Mouse (Mus musculus) mouse embryonic stem cell (cell line): ENCODE results near the gene Rnf208.

ENCODE experiments used
- in situ Hi-C, 2 experiments: fragments of 300-500 bp; cut with MboI; formaldehyde crosslinking; loops; 1 replicate in 1 of 2; 3 replicates in 1 of 2; pipeline ENCODE4 v1.14.3; 2019 to 2020; ENCODE audit warnings: low sequenced_read_pairs in 2 of 2, low pct_unique_long_range_greater_than_20kb in 1 of 2, mixed read lengths in 1 of 2; ENCODE audit not compliant: unreplicated experiment in 1 of 2

Rnf208 gene

GRCm38 (mm10) chr2:25264851-25265250 is 22.8 kb downstream of the Rnf208 start:
- in situ Hi-C loops = loop anchor here in 1 of 2 experiments (5.0 kb wide), 1 partner anchor 67 kb away; the partner anchor contains the start of gene Man1b1

DNA sequence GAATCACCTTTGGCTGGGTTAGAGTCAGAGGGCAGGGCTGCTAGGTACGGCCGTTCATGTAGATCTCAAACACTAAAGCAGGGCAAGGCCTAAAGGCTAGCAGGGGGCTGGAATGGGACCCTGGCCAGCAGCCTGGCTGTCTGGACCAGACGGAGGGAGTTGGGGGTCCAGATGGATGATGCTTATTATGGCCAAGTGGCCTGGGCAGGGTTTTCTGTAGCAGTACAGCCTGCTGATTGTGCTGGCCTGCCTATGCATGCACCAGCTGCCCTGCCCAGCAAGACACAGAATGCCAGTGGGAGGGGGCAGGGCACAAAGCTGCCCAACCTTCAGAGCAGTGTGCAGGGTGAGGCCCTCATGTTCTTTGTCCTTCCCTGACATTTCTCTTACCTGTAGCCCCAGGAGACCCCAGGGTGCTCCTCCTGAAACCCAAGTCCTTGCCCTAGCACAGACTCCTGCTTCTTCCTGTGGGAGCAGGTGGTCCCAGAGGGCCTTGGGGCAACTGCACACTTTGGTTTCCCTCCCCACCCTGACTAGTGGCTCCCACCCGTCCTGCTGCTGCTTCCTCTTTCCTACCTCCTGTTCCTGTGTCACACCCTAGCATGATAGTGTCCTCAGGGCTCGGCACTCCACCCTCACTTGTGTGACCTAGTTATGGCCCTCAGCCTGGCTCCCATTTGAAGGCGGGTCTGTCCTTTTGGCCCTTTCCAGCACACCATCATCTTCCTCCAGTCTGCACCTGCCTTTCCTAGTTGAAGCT is 24.0 kb downstream of the Rnf208 start:
- in situ Hi-C loops = loop anchor here in 1 of 2 experiments (5.0 kb wide), 1 partner anchor 66 kb away; the partner anchor contains the start of gene Man1b1

GRCm38 (mm10) chr2:25266720-25267119 is 24.7 kb downstream of the Rnf208 start:
- in situ Hi-C loops = loop anchor here in 1 of 2 experiments (5.0 kb wide), 1 partner anchor 66 kb away; the partner anchor contains the start of gene Man1b1

DNA sequence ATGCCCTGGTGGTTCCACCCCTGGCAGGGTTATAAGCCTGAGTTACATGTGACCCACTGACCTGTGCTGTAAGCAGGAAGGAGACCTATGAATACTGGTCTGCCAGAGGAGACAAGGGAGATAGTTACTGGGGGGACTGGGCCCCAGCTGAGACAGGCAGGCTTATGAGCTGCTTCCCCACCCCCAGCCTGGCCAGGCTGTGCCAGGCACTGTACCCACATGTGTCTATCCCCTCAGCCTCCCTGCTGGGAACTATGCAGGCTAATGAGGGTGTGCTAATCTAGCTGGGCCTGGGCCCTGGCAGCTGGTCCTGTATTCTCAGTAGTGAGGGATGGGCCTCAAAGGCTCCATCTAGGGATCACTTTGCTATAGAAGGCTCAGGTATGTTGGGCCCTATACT is 25.2 kb downstream of the Rnf208 start:
- in situ Hi-C loops = loop anchor here in 1 of 2 experiments (5.0 kb wide), 1 partner anchor 65 kb away; the partner anchor contains the start of gene Man1b1

DNA sequence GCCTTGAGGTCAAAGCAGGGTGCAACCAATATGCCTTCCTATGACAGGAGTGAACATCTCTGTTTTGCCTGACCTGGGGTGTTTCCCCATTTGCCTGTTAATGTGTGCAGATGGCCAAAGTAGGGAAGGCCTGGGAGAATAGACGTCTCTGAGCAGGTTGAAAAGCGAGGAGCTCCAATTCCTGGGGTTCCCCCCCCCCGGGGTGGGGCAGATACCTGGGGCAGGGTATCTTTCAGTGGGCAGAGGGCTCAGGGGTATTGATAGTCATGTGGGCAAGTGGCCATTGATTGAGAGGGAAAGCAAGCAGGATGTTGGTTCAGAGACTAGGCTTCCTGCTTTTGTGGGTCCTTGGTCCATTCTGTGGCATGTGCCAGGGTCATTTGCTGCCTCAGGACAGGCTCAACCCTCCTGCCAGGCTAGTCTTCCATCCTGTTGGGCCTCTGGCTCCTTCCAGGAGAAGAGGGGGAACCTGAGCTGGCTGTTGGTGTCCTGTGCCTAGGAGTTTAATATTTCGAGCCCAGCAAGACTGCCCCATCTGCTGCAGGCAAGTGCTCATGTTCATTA is 25.8 kb downstream of the Rnf208 start:
- in situ Hi-C loops = loop anchor here in 1 of 2 experiments (5.0 kb wide), 1 partner anchor 64 kb away; the partner anchor contains the start of gene Man1b1

DNA sequence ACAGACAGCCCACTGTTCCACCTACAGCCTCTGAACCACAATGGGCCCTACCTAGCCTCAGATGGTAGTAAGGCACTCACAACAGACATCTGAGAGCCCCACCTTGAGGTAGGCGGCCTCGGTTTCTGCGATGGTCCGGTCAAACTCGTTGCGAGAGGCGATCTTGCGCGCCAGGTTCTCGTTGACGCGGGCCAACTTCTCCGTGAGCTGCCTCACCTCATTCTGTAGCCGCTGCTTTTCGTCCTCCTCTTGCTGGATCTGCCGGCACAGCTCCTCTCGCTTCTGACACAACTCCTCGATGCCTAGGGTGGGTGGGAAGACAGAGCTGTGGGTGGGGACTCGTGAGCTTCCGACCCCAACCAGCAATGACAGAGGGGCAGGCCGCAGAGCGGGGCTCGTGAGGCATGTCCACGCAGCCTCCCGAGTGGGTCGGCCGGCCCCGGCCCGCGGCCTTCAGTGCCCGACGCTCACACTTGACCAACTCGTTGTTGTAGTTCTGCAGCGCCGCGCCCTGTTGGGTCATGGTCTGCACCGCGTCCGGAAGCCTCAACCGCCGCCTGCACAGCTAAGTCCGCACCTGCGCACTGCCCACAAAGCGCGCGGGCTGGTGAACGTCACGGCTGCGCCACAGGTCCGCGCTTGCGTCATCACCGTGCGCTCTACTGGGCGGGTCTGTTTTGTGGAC is 29.9 kb downstream of the Rnf208 start, which contains the start of the genes Ssna1 and Anapc2:
Gene Ssna1 (minus strand): TSS at position 612 of the 685 bp plus-strand sequence.
Gene Anapc2 (plus strand): TSS at position 652 of the 685 bp plus-strand sequence.
- in situ Hi-C loops = no loop called here

DNA sequence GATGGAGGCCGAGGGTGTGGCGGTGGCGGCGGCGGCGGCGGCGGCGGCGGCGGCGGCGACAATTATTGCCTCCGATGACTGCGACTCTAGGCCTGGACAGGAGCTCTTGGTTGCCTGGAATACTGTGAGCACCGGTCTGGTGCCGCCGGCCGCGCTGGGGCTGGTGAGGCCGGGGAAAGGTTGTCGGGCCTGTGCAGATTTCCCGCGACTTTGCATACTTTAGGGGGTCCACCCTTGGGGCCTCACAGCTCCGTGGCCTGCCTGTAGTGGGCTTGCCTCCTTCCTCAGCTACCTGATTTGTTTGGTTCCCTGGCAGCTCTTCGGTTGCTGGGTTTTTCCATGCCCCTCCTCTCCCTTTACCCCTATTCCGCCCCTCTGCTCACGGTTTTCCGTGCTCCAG is 30.5 kb downstream of the Rnf208 start:
- in situ Hi-C loops = no loop called here

DNA sequence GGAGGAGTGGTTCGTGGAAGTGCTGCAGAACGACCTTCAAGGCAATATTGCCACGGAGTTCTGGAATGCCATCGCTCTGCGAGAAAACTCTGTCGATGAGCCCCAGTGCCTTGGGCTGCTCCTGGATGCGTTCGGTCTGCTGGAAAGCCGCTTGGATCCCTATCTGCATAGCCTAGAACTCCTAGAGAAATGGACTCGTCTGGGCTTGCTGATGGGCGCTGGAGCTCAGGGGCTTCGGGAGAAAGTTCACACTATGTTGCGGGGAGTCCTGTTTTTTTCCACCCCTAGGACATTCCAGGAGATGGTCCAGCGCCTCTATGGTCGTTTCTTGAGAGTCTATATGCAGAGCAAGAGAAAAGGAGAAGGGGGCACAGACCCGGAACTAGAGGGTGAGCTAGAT is 31.0 kb downstream of the Rnf208 start:
- in situ Hi-C loops = no loop called here

DNA sequence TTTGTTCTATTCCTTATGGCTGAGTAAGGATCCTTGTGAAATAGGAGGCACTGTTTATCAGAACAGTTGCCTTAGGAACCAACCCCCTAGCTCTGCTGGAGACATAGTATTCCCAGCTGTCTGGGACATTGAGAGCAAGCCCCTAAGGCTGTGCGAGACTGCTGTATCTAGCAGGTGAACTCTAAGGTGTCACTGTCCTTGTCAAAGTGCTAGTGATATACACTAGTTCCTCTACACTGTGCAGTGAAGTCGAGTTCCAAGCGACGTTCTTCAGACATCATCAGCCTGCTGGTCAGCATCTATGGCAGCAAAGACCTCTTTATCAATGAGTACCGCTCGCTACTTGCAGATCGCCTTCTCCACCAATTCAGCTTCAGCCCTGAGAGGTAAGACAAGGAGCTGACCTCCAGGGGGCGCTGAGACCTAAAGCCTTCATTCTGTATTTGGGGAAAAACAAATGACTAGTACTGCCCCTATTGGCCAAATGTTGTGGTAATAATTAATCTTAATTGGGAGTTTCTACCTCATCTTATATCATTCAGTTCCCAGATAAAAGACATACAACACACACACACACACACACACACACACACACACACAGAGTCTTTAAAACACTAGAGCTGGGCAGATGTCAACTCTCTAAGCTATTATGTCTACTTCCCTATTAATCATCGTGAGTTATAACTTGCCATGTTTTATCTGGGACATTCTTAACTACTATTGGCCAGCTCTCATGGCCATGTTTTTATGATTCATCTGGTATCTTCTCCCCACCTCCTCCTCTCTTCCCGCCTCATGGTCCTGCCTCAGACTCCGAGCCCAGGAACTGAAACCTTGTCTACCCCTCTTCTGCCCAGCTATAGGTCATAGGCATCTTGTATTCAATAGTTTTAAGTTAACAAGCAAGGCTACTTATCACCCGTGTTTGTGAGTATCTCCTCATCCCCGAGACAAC is 37.1 kb downstream of the Rnf208 start:
- in situ Hi-C loops = no loop called here

- in situ Hi-C loops = no loop called here
Observed at GRCm38 (mm10) chr2:25285551-25285950, 43.5 kb downstream of the Rnf208 start.

GRCm38 (mm10) chr2:25286314-25286713 is 44.3 kb downstream of the Rnf208 start:
- in situ Hi-C loops = no loop called here

DNA sequence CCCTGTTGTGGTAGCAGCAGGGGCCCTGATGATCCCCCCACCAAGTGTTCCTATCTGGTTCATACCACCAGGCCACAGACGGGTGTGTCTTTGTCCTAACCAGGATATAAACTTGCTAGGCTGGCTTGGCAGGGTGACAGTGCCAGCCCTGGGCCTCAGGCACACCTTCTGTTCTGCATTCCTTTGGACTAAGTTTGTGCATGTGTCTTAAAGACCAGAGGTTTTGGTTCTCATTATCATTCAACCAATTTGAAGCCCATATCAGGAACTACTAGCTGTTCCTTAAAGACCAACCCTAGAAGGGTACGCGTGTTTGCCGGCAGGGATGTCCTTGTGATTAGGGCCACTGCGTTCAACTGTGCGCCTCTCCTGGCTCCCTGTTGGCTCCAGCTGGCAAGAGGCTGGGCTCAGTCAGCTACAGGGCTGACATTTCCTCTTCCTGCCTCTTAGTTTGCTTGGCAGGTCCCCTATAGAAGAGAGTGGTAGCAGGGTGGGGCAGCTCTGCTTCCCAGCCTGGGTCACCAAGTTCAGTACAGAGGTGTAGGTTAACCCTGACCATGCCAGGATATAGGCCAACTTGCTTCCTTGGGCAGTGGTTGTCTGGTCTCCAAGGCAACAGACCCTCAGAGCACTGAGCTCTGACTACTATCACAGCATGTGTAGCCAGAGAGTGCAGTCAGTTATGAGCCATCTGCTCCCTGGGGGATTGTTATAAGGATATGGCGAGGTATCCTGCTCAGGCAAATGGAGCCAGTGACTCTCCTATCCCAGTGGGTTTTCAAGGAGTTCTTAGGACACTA is 45.0 kb downstream of the Rnf208 start:
- in situ Hi-C loops = no loop called here

- in situ Hi-C loops = no loop called here
Observed at GRCm38 (mm10) chr2:25287927-25288649, 46.0 kb downstream of the Rnf208 start, which contains the start of gene Tmem210. Gene Tmem210 (plus strand): TSS chr2:25288145.

DNA sequence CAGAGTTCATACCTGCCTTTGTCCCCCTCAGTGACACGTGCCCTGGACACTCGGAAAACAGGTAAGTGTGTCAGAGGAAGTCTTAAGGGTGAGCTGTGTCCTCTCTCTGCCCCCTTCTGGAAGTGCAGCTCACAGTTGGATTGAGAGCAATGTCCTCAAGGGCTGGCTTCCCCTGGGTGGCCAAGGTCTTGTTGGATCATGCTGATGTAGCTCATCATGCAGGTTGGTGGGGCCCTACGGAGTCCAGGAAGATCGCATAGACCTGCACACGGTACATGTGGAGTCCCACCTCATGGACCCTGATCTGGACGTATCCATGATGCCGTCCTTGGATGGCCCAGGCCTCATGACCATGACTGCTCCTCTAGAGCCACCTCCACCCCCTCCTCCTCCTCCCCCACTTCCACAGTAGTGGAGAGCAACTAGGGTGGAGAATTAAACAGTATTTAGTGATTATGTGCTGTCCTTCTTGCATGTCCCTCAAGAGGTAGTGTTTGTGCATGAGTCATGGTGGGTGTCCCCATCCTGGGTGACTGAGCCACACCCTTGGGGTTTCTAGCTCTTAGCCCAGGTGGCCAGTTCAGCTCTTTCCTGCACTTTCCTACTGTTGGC is 46.8 kb downstream of the Rnf208 start:
- in situ Hi-C loops = no loop called here

DNA sequence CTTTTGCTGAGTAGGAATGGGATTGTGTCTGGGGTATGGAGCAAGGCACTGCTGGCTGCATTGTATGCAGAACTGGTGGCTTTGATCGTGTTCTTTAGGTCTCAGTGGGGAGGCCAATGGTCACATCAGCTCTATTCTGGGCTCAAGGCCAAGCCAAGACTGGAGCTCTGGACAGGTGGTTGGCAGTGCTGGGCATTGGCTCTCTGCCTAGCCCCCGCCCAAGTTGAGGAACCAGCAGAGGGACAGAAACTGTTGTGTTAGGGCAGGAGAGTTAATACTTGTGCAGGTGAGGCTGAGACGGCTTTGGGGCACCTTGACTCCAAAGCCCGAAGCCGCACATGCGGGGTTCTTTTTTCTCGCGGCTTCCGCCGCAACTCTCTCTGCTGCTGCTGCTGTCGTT is 47.6 kb downstream of the Rnf208 start, which contains the start of gene Lrrc26:
Gene Lrrc26 (plus strand): TSS at position 265 of the 400 bp plus-strand sequence.
- in situ Hi-C loops = no loop called here

- in situ Hi-C loops = no loop called here
Observed at GRCm38 (mm10) chr2:25290101-25290815, 48.2 kb downstream of the Rnf208 start.
